Mouse (Mus musculus): ENCODE results near the gene Nid2.

The Nid2 gene

DNA sequence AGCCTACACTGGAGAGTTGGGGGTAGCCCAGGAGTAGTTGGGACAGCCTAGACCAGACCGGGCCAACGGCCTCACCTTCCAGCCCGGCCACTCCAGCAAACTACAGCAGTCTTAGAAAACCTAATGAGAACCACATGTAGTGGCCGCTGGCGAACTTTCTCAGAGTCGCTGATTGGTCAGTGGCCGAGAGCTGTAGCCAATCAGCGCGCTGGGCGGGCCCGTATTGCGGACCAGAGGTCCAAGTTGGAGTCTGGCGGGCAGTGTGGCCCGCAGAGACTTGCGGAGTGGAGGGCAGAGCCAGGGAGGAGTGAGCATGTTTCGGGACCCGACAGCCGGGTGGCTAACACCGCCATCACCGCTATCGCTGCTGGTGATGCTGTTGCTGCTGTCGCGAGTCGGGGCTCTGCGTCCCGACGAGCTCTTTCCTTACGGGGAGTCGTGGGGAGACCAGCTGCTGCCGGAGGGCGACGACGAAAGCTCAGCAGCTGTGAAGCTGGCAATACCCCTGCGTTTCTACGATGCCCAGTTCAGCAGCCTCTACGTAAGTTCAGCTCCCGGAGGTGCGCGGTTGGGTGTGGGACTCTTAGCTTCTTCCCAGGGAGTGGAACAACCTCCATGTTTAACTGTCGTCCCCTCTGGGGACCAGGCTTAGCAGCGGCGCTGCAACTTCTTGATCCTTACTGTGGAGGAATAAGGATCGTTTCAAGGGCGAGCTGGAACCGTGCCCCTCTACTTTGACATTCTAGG, at the start of gene Nid2:
Nid2 (plus strand) TSS at position 241 of the 747 bp plus-strand sequence.
- DNase-seq (ENCODE audit: low spot score in 2 of 2), result peak; percentile 31 to 39

DNA sequence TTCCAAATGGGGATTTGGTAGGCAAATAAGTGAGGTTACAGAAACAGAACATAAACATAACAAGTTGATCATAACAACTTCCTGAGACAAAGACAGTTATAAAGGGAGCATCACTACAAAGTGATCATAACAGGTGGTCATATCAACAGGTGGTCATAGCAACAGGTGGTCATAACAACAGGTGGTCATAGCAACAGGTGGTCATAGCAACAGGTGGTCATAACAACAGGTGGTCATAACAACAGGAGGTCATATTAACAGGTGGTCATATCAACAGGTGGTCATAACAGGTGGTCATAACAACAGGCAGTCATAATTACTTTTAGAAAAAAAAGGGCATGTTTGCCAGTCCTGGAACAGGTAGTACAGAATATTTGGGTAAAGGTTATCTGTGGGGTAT, 49.5 kb upstream of the Nid2 start:
- no peak for DNase-seq (ENCODE audit: low spot score in 2 of 2)

DNA sequence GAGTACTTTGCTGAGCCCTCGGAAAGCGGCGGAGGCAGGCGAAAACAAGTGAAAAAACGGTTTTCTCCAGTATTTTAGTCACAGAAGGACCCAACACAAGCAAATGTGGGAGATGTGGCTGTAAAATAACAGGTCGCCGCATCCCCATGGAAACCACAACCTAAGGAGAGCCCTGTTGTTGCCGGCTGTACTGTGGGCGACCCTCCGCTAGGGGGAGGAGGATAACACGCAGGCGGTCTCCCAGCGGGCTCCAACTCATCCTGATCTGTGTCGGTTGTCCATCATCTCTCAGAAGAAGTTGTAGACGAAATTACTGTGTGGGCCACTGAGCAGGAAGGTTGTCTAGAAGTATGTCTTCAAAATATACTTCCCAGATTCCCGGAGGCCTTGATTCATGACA, 45.4 kb upstream of the Nid2 start:
- DNase-seq (ENCODE audit: low spot score in 2 of 2), result peak; percentile 50 to 61

DNA sequence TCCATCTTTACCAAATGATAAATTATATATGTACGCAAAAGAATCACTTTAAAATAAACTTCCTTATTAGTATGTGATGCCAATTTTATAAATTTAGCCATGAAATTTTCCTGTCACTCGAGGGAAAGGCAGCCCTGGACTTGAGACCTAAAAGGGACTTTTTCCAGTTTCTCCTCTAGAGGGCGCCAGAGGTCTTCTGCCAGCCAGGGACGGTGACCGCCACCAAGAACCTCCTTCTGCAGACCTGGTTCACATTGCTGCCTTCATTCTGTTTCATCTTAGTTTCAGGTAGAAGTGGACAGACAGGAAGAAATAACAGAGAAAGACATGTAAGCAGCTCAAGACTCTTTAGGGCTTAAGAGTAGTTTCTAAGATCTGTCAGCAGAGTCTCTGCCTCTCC, 44.6 kb upstream of the Nid2 start:
- DNase-seq (ENCODE audit: low spot score in 2 of 2), result peak; percentile 41 to 47

DNA sequence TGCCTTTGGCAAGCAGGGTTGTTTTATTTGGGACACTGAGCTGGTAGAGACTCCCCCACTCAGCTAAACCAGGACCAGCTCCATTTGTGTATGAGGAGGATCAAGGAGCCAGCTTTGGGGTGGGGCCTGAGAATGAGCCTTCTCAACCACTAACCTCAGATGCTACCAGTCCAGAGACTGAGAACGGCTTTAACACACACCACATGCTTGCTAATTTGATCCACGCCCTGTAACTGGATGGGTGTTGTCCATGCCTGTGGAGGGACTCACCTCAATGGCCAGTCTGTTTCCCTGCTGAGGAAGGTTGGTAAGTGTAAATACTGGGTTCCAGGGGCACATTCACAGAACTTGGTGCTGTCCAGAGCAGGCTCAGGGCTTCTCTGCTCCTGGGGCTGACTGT, 44.1 kb upstream of the Nid2 start:
- no peak for DNase-seq (ENCODE audit: low spot score in 2 of 2)

DNA sequence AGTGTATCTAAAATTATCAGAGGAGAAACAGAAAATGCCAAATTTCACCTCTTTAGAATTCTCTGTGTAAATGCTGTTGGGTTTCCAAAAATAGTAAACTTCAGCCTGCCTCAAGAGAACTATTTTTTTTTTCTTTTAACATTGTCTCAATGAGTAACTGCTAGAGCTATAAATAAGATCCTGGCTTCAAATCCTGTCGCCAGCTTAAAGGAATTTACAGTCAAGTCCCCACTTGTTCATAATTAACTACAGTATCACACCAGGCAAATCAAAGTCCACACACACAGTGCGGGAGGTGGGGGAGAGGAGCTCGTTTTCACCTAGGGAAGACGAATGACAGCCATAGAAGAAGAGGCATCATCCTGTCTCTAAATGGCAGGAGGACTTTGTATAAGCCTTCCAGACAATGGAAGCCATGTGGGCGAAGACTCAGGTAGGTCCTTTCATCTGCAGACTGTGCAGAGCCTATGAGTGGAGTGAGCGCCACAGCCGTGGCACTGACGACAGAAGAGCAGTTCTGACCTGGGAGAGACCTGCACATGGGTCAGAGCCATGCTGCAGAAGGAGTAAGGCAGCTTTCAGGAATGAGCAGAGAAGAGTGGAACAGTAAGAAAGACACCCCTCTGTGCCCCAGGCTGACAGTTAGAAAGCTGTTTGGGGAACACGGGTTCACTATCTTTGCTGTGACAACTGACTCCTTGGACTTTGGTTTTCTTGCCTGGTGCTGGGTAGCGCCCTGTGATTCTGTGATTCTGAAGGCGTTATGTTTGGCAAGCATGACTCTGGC, 43.2 kb upstream of the Nid2 start:
- DNase-seq (ENCODE audit: low spot score in 2 of 2), result no peak

DNA sequence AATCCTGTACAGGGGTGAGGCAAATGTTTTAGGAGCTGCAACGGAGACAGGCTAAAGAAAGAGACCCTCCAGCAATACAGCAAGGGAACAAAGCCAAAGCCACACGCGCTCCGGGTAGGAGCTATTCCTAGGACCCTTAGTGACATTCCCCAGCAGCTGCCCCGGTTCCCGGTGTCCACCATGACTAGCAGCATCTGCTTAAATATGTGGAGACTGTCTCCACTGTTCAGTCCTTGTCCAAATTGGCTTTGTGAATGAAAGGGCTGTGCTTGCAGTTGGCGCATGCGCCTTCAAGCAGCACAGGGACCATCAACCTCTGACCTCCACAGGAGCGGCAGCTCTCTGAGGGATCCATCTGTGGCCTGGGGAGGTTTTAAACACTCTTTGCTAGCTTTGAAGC, 41.9 kb upstream of the Nid2 start:
- DNase-seq (ENCODE audit: low spot score in 2 of 2), result no peak

DNA sequence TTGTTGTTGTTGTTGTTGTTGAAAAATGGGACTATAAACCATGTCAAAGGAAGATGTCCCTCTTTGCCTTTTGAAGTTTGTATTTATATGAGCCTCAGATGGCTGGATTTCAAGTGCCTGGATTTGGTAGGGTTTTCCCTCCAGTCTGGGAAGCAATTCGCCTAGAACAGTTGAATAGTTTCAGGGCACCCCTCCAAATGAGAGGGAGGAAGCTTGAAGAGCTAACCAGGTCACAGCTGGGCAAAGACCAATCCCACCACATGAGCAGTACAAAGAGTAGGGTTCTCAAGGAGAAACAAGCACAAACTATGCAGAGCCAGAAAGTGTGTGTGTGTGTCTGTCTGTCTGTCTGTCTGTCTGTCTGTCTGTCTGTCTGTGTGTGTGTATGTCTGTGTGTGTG, 39.3 kb upstream of the Nid2 start:
- DNase-seq (ENCODE audit: low spot score in 2 of 2), result no peak

DNA sequence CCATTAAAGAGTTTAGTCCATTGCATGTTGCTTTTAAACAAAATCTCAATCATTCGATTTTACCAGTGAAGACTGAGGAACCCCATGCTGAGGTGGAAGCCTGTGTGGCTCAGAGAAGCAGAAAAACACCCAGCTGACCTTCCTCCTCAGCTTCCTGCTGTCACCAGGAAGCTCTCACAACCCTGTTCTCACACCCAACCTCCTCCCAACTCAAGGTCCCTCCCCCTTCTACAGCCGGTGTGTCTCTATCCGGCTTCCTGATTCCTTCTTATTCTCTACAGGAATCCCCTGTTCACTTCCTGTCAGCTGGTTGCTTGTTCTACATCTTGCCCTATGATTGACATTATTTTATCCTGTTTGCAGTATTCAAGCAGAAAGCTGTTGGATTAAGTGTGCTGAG, 38.0 kb upstream of the Nid2 start:
- DNase-seq (ENCODE audit: low spot score in 2 of 2), result no peak

DNA sequence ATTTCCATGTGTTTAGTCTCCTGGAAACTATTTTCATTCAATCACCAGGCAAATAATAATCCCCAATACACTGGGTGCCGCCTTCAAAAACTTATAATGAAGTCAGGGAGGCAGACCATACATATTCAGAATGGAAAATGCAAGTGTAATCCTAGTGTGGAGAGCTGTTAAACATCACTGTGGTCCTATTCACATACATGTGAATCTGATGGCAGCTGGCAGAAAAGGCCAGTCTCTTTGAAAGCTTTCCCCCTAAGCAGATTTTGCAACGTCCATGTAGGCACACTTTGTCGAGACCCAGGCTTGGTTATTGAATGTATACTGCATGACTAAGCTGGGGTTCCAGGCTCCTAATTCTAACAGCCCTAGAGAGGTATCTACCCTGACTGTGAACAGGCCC, 32.0 kb upstream of the Nid2 start:
- no peak for DNase-seq (ENCODE audit: low spot score in 2 of 2)

DNA sequence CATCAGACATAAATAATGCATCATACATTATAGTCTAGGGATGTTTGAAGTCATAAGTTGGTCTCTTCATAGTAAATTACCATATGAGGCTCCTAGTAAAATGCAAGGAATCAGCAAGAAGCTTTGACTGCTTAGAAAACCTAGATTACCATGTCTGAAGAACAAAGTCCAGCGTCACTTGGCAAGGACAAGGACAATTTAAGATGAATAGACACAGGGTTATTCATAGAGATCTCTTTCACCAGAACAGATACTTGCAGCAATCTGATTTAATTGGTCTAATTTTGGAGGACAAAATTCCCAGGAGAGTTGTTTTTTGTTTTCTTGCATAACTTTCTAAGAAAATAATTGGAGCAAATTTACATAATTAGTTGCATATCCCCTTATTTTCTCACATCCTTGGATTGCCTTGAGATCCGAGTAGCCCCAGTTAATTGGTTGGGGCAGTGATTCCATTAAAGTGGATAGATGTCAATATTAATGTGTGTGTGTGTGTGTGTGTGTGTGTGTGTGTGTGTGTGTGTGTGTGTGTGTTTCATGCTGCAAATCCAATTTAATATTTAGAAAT, 30.9 kb upstream of the Nid2 start:
- no peak for DNase-seq (ENCODE audit: low spot score in 2 of 2)

DNA sequence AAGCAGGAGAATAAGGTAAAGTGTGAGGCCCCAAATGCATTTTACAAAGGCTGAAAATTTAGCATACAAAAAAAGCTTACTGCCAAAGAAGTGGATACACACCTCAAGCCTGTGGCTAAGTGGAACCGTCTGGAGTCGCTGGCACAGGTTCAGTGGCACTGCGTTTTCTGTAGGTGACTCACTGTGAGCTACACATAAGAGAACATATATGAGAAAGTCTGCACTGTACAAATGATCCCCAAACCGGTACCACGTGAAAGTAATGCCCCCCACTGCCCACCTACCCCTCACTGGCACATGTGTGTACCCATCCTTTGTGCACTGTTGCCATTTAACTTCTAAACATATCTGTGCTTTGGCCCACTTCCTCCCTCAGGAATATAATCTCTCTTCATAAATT, 22.8 kb upstream of the Nid2 start:
- DNase-seq (ENCODE audit: low spot score in 2 of 2), result no peak

DNA sequence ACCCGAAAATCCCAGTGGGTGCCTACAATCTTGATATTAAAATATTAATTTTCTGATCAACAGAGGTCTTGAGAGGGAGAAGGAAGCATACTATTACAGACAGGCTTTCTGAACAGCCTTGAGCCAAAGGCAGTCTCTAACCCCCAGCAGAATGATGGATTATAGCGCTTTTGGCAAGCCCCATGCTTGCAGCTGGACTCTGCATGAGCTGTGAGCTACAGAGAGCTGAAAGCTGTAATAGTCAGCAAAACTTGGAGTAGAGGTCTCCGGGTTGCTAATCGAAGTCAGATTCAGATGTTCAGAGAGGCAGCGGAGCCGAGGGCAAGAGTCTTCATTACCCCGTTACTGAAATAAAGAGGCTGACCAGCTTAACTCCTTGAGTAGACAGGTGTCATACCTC, 22.3 kb upstream of the Nid2 start:
- DNase-seq (ENCODE audit: low spot score in 2 of 2), result no peak

DNA sequence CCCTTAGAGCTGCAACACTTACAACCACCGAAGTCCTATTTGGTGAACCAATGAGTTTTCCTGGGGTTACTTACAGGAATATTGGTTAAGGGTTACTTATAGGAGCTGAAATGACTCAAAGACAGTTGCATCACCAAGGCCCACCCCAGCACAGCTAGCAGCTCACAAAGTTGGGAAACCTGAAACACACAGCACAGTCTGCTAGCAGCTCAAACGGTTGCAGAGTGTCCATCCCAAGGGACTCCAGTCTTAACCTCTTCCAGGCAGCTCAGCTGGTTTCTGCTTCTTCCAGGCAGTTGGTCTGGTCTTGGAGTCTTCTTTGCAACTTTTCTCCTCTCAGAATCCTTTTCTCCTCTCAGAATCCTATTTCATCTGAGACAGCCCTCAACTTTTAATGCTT, 19.0 kb upstream of the Nid2 start:
- no peak for DNase-seq (ENCODE audit: low spot score in 2 of 2)

DNA sequence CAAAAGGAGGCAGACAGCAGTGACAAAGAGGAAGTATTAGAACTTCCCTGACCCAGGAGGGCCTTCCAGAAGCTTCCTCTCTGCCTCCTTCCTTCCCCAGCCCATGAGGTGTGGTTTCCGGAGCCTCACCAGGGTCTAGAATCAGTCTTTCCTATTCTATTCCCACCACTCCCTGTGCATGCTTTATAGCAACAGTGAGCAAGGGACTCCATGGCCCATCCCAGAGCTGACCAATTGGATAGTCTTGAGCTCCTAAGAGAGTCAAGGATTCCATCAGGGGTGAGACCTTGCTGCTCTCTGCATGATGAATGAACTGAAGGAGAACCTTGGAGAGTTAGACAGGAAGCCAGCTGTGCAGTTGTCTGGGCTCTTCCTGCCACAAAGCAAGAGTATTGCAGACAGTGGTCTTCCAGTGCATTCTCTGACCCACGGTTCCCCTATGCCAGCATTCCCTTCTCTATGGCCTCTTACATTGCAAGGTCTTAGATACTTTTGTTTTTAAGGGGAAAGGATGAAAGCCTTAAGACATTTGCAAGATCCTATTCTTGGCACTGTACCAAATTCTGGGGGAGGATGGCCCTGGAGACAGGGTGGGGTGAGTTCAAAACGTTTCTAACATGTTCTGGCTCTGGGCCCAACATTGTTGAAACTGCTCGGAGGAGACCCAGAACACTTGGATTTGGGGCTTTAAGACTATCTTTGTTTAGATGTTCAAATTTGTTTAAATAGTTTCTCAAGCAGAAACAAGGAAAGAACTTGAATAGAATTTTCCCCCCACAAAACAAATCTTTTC, 17.4 kb upstream of the Nid2 start:
- no peak for DNase-seq (ENCODE audit: low spot score in 2 of 2)

DNA sequence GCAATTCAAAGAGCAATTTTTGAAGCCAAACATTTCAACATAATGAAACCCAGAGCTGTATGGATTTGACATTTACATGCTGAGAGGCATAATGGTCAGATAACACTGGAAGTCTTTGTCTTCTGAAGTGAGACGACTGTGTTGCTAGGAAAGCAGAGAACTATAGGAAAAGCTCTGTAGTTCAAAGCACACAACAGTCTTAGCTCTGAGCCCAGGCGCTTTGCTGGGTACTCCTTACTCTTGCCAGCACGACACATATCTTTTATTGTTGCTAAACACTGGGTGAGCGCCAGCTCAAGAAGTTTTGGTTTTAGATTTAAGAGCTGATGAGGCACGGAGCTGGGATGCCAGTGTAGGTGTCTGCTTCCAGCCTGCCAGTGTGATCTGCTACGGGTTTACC, 15.8 kb upstream of the Nid2 start:
- peak in 1 of 2 experiments; percentile 17 for DNase-seq (ENCODE audit: low spot score in 2 of 2)

DNA sequence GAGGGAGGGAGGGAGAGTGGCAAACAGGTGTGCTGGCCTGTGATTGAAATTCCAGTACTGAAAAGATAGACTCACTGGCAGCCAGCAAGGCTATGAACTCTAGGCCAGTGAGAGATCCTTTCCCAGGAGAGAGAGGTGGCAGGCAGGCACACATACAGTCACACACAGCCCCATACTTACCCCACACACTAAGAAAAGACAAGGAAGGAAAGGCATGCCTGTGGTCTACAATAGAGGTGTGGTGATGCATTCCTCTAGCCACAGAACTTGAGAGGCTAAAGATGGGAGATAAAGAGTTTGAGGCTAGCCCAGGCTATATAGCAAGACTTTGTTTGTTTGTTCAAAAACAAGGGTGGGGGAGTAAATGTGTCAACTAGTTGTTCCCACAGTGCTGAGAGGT, 13.5 kb upstream of the Nid2 start:
- DNase-seq (ENCODE audit: low spot score in 2 of 2), result no peak

DNA sequence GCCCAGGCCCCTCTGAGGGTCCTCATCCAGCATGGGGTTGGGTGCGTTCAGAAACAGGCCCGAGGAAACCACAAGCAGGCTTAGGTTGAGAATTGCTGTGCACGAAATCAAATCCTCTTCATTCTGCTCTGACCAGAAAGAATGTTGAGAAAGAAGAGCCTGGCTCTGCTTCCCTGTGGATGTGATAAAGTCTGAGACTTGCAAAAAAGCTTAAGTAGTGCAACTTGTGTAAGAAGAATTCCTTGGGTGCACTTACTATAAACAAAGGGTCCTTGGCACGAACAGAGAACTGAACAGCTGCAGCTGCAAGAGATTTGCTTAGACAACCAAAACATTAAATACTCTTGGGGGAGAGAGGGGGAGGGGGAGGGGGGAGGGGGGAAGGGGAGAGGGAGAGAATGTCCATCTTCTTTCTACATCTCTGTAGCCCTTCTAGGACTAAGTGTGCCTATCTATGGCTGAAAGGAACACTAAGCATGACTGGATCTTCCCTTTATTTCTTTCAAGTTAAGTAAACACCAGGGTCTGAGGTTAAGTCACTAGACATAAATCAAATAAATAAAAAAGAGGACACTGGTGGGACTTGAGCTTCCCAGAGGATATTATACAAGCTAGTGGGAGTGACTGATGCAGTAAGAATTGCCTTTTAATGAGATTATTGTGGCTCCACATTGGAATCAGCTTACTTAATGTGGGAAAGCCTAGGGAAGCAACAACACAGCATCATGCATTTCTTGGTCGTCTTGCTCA, 12.8 kb upstream of the Nid2 start:
- DNase-seq (ENCODE audit: low spot score in 2 of 2), result no peak

DNA sequence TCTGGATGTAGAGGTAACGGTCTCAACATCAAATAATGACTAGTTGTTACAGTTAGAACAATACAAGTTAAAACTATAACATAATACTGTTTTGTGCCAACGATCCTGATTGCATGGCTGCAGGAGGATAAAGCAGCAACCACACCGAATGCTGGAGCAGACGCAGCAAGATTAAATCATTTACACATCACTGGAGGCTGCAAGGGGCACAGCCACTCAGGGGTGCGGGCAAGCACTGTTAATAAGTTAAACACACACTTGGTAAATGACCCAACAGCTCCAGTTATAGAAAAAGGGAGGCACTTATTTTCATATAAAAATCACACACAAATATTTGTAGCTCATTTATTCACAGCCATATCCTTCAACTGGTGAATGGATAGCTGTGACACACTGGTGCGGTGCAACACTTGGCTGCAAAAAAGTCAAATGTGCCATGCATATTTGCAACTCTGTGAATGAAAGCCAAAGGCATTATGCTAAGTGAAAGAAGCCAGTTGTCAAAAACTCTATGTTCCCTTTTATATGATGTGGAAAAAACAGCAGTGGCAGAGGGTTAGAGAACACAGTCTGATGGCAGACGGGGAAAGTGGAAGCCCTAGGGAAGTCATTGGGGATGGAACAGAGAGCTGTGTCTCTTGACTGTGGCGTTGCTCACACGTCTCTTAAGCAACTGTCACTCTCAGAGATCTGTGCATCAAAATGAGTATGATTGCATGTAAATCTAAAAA, 11.5 kb upstream of the Nid2 start:
- DNase-seq (ENCODE audit: low spot score in 2 of 2), result no peak

DNA sequence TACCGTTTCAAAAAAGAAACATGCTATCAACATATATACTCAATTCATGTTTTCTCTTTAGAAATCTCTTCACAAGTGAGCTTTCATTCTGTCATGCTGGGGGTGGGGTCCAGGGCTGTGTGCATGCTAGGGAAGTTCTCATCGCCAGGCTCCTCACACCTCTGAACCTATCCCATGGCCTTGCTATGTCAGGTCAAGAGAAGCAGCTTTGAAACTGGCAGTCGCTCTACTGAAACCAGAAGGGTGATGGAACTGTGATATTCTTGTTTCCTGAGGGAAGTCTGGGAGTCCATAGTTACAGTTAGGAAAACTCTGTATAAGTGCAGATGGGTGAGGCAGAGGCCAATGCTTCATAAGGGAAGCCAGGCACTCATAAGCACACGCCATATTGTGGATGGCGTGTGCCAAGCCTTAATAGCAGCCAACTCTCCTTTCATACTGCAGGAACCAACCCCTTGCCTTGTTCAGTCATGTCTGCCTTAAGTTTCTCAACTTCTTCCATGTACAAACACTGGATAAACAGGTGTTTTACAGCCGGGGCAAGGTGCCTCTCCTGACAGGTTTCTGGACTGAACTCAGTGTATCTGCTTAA, 10.8 kb upstream of the Nid2 start:
- DNase-seq (ENCODE audit: low spot score in 2 of 2), result no peak

All from right cerebral cortex, postnatal 36 days (tissue).